Mouse (Mus musculus): Measurements from ENCODE around the gene Mpeg1.
A peak's percentile ranks its signal among the peaks of the same experiment; 100 is the strongest.

Mpeg1 gene

GRCm38 (mm10) chr19:12465530-12466144, 5.1 kb downstream of the Mpeg1 start:
- DNase-seq (ENCODE audit: low spot score in 2 of 2): no peak

GRCm38 (mm10) chr19:12466204-12466603, 5.6 kb downstream of the Mpeg1 start:
- peak; percentile 48 to 57 for DNase-seq (ENCODE audit: low spot score in 2 of 2)

- no peak for DNase-seq (ENCODE audit: low spot score in 2 of 2)
Observed at GRCm38 (mm10) chr19:12467436-12467835, 6.9 kb downstream of the Mpeg1 start.

- no peak for DNase-seq (ENCODE audit: low spot score in 2 of 2)
Observed at GRCm38 (mm10) chr19:12471866-12472265, 11.3 kb downstream of the Mpeg1 start.

DNA sequence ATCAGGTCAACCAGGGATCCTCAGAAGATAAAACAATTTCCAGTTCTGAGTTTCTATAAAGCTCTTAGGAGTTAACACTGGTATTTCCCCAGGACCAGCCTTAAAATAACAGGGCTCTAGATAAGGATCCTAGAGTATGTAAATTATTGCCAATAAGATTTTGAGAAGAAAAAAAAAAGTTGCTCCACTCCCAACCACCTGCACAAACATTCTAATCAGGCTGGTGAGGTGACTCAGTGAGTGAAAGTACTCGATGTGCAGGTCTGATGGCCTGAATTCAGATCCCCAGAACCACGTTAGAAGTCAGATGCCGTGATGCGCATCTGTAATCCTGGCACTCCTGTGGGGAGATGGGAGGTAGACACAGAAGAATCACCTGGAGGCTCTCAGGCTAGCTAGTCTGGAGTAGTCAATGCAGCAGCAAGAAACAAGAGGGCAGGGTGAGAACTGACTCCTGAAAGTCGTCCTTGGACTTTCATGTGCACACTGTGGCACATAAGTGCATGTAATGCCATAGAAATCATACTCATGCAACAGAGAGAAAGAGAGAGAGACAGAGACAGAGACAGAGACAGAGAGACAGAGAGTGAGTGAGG, 11.9 kb downstream of the Mpeg1 start:
- DNase-seq (ENCODE audit: low spot score in 2 of 2): no peak

DNA sequence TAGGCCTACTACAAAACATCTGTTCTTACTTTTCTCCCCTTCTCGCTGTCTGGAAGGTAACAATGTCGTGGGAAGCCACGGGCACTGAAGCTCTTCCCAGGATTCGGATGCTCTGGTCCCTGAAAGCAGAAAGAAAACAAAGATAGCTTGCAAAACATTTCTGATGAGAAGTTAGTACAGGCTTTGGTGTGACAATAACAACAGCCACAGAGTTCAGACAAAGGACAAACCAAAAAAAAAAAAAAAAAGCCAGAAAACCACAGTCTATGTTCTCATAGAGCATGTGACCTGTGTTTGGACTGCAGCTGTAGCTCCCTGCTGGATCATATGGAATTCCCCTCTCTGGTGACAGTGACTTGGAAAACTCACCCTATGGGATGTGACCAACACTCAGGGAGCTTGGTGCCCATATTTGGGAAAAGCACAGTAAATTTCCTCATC, 12.6 kb downstream of the Mpeg1 start:
- DNase-seq (ENCODE audit: low spot score in 2 of 2): no peak

DNA sequence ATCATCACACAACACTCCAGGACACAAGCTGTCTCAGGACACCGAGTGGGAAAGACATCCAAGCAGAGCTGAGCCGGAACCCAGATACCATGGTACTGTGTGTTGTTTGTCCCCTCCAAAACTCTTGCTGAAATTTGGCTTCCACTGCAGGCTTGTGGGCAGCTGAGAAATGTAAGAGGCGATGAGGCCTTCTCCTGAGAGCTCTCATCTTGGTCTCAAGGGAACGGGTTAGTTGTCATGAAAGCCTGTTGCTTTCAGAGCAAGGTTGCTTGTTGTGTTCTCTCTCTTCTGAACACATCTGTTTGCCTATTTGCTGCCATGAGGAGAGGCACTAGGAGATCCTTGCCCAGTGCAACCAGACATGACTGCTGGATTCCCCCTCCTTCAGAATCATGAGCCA, 13.4 kb downstream of the Mpeg1 start:
- no peak for DNase-seq (ENCODE audit: low spot score in 2 of 2)

GRCm38 (mm10) chr19:12475380-12476250, 15.0 kb downstream of the Mpeg1 start:
- DNase-seq (ENCODE audit: low spot score in 2 of 2): peak; percentile 89 to 93

- no peak for DNase-seq (ENCODE audit: low spot score in 2 of 2)
Observed at GRCm38 (mm10) chr19:12476721-12477270, 16.2 kb downstream of the Mpeg1 start.

DNA sequence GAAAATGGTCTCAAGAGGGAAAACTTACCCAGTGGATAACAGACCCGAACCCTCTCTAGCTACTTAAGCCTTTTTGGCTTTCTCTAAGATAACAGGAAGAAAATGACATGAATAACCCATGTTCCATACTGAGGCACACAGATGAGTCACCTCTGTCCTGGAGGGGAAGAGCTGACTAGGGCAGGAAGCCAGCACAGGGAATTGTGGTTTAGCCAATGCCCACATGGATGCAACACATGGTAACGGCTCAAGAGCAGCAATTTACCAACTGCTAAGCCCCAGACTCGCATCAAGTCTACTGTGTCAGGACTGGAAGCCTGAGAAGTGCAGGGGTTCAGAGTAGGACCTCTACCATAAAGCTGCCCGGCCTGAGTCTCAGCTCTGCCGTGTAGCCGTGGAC, 17.8 kb downstream of the Mpeg1 start:
- no peak for DNase-seq (ENCODE audit: low spot score in 2 of 2)

GRCm38 (mm10) chr19:12483782-12484181, 23.2 kb downstream of the Mpeg1 start:
- no peak for DNase-seq (ENCODE audit: low spot score in 2 of 2)

DNA sequence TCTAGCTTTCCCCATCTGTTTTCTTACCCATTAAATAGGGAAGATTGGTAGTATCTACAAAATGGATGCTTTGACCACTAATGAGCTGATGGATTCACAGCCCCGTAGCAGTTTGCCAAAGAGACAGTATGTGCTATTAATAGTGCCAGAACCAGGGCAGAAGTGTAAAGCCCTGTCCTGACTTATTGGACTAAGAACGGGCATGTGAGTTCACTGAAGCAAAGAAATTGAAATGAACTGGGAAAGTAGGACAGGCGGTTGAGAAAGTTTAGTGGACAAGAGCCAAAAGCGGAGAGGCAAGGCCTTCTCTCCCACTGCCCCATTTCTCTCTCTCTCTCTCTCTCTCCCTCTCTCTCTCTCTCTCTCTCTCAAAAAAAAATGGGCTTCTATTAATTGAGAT, 23.6 kb downstream of the Mpeg1 start:
- no peak for DNase-seq (ENCODE audit: low spot score in 2 of 2)

DNA sequence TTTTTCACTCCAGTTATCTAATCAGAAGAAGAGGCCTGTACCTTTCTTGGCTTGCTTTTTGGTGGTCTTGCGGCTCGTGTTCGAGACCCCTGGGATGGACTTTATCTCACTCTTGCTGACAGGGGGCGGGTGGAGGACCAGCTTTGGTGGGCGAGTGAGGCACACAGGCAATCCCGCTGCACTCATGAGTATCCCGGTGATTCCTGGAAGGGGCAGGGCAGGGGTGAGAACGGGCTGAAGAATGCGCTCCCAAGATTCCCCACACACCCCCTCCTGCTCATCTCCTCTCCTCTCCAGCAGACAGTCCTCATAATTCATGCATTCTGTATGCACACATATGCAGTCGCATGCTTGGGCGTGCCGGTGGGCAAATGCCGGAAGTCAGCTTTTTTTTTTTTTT, 24.6 kb downstream of the Mpeg1 start:
- DNase-seq (ENCODE audit: low spot score in 2 of 2): no peak

GRCm38 (mm10) chr19:12485631-12486030, 25.1 kb downstream of the Mpeg1 start:
- no peak for DNase-seq (ENCODE audit: low spot score in 2 of 2)

DNA sequence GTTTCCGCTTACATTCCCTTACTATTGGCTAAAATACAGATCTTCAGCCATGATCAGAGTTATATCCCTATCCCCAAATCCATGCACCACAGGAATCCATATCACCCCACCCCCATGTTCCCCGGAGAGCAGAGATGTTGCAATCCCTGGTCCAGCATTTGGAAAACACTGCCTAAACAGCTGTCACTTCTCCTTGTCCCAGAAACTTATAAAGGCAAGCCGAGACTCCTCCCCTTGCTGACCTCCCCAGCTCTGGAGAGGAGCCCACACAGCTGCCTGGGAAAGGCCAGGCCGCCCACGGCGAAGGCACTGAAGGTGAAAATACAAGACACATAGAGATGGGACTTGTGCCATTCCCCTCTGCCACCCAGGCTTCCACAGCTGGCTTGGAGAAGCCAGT, 26.3 kb downstream of the Mpeg1 start:
- DNase-seq (ENCODE audit: low spot score in 2 of 2): no peak

DNA sequence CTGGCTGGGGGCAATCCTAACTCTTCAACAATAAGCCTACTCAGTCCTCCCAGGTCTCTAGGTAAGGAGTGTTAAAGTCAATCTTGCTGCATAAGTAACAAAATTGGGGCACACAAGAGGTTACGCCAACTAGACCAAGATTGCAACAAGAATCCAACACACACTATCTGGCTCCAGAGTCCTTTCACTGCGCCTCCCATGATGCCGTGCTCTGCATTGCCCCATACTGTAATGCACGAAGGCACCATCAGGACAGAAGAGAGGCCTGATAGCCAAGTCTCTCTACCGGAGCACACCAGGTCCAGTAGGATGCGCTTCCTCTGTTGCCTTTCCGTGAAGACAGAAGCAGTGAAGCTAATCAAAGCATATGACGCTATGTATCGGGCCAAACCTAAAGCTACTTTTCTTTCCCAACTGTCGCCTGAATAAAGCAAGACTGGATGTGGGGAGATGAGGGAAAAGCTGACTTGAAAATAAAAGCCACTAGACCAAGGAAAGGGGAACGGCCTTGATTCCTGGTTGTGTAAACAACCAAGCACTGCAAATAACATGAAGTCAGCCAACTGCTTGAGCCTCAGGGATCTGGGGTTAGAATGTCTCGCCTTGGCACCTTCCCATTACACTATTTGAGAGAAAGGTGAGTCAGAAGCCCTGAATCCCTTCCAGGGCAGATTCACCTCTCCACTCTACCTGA, 27.1 kb downstream of the Mpeg1 start:
- DNase-seq (ENCODE audit: low spot score in 2 of 2): no peak

- DNase-seq (ENCODE audit: low spot score in 2 of 2): no peak
Observed at GRCm38 (mm10) chr19:12488205-12488966, 27.8 kb downstream of the Mpeg1 start.

GRCm38 (mm10) chr19:12488969-12489674, 28.5 kb downstream of the Mpeg1 start:
- DNase-seq (ENCODE audit: low spot score in 2 of 2): no peak

DNA sequence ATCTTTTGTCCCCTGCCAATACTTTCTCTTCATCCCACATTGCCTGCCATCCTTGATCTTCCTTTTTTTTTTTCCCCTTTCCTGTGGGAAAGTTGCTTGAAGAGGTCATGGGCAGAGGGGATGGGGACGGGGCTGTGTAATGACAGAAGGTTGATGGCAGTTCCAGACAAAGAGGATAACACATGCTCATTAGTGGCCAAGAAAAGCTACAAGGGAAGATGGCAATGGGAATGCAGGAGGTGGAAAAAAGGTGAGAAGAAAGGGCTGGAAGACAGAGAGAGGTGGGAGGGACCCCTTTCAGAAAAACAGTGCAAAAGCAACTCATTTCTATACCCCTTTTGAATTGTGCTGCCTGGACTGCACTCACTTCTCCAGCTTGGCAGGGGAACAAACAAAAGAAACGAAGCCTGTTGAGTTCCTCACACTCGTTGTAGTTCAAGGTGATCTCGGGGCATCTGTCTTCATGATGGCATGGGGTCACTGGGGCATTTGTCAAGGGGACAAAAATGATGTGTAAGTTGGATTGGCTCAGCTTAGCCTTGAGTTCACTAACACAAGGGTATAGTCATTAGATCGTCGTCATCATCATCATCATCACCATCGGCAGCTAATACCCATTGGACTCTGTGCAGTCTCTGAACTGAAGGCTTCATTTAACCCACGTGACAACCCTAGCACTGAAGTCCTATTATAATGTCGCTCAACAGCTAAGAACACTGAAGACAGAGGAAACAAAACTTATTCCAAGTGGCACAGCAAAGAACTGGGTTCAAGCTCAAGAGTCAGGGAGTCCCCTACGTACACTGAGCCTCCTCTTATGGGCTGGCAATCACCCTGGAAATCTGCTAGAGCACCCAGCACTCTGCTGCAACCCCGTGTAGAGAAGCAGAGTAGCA, 29.3 kb downstream of the Mpeg1 start:
- DNase-seq (ENCODE audit: low spot score in 2 of 2): no peak
